Mouse (Mus musculus): ENCODE measurements around the gene Gzmb. TPM values are rescaled to one million over a fixed set of nuclear protein-coding genes. Genes with fewer than 3 reads are reported as not detected.
"Not testable (repeated sequence)": the region's sequence is repeated elsewhere in the genome, so short reads cannot be mapped to it uniquely, and the experiment has no call there.

Gzmb gene
- not detected for total RNA-seq (2021)
- long read RNA-seq, experiment 1 = 0 reads
- long read RNA-seq, experiment 2 = 0 reads

GRCm38 (mm10) chr14:56262153-56262552 is at the start of gene Gzmb:
Gene Gzmb (minus strand): TSS chr14:56262260.
- DNase-seq = no peak

GRCm38 (mm10) chr14:56311801-56312200 is 49.7 kb upstream of the Gzmb start:
- DNase-seq = not testable (repeated sequence)

- DNase-seq = no peak
Observed at GRCm38 (mm10) chr14:56310238-56310637, 48.2 kb upstream of the Gzmb start.

- no peak for DNase-seq
Observed at GRCm38 (mm10) chr14:56304149-56304548, 42.1 kb upstream of the Gzmb start.

- no peak for DNase-seq
Observed at GRCm38 (mm10) chr14:56303506-56304025, 41.5 kb upstream of the Gzmb start.

- no peak for DNase-seq
Observed at GRCm38 (mm10) chr14:56302091-56302490, 40.0 kb upstream of the Gzmb start.

- no peak for DNase-seq
Observed at GRCm38 (mm10) chr14:56296786-56297185, 34.7 kb upstream of the Gzmb start.

- no peak for DNase-seq
Observed at GRCm38 (mm10) chr14:56296106-56296505, 34.0 kb upstream of the Gzmb start.

- DNase-seq = no peak
Observed at GRCm38 (mm10) chr14:56293146-56293545, 31.1 kb upstream of the Gzmb start.

- no peak for DNase-seq
Observed at GRCm38 (mm10) chr14:56288651-56289050, 26.6 kb upstream of the Gzmb start.

- no peak for DNase-seq
Observed at GRCm38 (mm10) chr14:56287806-56288205, 25.7 kb upstream of the Gzmb start.

- DNase-seq = no peak
Observed at GRCm38 (mm10) chr14:56284356-56285325, 22.6 kb upstream of the Gzmb start.

GRCm38 (mm10) chr14:56283816-56284215 is 21.8 kb upstream of the Gzmb start:
- DNase-seq = no peak

GRCm38 (mm10) chr14:56281090-56281489 is 19.0 kb upstream of the Gzmb start:
- no peak for DNase-seq

- DNase-seq = not testable (repeated sequence)
Observed at GRCm38 (mm10) chr14:56278691-56279090, 16.6 kb upstream of the Gzmb start.

- not testable (repeated sequence) for DNase-seq
Observed at GRCm38 (mm10) chr14:56276096-56276495, 14.0 kb upstream of the Gzmb start.

- no peak for DNase-seq
Observed at GRCm38 (mm10) chr14:56266109-56266508, 4.0 kb upstream of the Gzmb start.

GRCm38 (mm10) chr14:56240409-56240808 is 21.7 kb downstream of the Gzmb start:
- DNase-seq = no peak

- DNase-seq = no peak
Observed at GRCm38 (mm10) chr14:56234556-56234955, 27.5 kb downstream of the Gzmb start, which contains the start of gene Gzmc. Gene Gzmc (minus strand): TSS chr14:56234656.

GRCm38 (mm10) chr14:56211317-56211716 is 50.7 kb downstream of the Gzmb start, which contains the start of gene Gzmf:
Gene Gzmf (minus strand): TSS chr14:56211417.
- no peak for DNase-seq
